Mouse (Mus musculus) adrenal gland, adult 8-10 months (tissue): ENCODE measurements around the gene Ppef1. TPM values are rescaled to one million over a fixed set of nuclear protein-coding genes. Genes with fewer than 3 reads are reported as not detected.

ENCODE experiments used
- DNase-seq: peaks from one replicate; pipeline ENCODE4 v3.0.0; 2022
- total RNA-seq, 4 experiments: library from RNA; stranded (reverse); gene quantifications; 2 replicates each; pipeline ENCODE4 v1.2.4; 2022

The Ppef1 gene
- total RNA-seq, 4 experiments from 2014 or later = 0.11 to 0.23 (median 0.21) TPM; not detected in 1

DNA sequence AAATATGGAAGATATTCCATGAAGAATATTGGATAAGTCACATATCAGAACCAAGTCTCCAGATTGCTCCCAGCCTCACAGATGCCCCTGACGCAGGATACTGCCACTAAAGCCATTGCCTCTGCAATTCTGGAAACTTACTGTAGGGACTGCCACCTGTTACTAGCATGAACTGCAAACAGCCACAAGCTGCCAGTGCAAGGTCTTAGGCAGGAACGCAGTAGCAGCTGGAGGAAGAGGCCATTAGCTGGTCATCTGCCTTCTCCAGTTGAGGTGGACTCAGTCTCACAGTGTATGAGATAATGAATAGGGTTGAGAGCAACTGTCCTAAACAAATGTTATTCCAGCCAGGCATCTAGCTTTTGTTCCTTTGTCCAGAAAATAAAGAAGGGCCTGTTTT lies 137.5 kb downstream of the Ppef1 start:
- DNase-seq = no peak

DNA sequence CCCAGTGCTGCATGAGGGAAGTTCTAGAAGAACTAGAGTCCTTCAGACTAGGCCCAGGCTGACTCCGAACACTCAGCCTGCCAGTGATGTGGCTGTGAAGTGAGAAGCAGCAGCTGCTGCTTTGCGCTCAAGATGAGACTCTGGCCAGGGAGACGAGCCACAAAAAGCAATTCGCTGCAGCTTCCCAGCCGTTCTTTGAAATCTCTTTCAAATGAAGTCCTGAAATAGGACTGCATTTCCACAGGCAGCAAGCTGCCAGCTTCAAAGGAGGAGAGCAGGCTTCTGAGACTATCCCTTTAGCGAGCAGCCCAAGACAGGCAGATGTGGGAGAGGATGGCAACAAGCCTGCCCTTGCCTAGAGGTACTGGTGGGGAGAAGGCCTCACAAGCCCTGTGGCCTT lies 142.6 kb downstream of the Ppef1 start:
- no peak for DNase-seq

DNA sequence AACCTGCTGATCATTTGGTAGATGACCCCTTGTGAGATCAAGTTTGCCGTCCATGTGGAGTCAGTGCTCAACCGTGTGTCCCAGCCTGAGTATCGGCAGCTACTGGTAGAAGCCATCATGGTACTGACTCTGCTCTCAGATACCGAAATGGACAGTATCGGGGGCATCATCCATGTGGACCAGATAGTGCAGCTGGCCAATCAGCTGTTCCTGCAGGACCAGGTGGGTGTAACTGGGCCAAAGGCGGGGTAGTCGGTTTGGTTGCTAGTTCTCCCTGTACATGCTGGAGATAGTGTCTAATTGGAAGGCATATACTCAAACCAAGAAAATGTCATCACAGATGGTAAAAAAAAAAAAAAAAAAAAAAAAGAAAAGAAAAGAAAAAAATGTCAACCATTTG lies 145.4 kb downstream of the Ppef1 start:
- no peak for DNase-seq

DNA sequence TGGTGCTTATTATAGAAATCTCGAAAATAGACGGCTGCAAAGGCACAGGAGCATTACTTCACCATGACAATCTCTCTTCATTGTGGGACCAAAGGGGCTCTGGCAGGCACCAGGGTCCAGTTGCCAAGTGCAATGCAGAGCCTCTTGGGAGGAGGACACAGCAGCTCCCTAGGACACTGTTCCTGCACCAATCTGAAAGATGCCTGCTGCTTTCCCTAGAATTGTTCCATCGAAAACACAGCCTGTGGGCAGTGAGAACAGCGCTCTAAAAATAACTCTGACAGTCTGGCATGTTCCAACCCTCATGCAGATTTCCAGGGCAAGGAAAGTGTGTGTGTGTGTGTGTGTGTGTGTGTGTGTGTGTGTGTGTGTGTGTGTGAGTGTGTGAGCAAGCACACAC lies 147.0 kb downstream of the Ppef1 start:
- DNase-seq = no peak

DNA sequence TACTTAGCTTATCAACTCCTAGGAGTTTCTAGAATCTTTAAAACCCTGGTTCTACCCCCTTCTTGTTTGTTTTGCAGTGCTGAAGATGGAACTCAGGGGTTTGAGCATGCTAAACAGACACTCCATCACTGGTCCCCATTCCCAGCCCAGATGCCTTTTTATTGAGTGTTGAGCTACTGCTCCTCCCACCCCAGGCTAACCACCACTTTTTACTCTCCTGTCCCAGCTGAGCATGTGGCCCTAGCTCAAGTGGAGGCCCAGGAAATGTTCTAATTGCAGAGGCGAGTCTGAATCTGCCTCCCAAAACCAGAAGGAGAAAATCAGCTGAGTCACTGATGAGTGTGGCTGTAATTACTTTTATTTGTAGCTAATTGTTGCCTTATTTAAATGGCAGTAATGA lies 150.5 kb downstream of the Ppef1 start:
- DNase-seq = no peak

- DNase-seq = no peak
Measured at GRCm38 (mm10) chrX:160584148-160584838, 151.3 kb downstream of the Ppef1 start.

- no peak for DNase-seq
Measured at GRCm38 (mm10) chrX:160583589-160583988, 152.0 kb downstream of the Ppef1 start.

Other genes starting within 250 kb of the Ppef1 start
- gene Phka2, start 233.6 kb downstream of the Ppef1 start, total RNA-seq = 10 to 100 TPM; 32.4 to 43.4 (median 37.9) TPM
- gene Rs1, start 32.2 kb upstream of the Ppef1 start, total RNA-seq = under 1 TPM in 2 of 4 experiments, not detected in 2; 0.34 to 0.43 TPM
- 1 to 10 TPM in 1 of 4 experiments, under 1 TPM in 3; 0.52 to 1.8 (median 0.67) TPM for gene Gja6, start 171.3 kb upstream of the Ppef1 start, total RNA-seq